Mouse (Mus musculus): ENCODE results near the gene Axdnd1. TPM values are rescaled to one million over a fixed set of nuclear protein-coding genes. Genes with fewer than 3 reads are reported as not detected.

Axdnd1 gene
- total and polyA plus RNA-seq, 2 experiments from 2014 or later = 0.52 to 0.56 TPM

DNA sequence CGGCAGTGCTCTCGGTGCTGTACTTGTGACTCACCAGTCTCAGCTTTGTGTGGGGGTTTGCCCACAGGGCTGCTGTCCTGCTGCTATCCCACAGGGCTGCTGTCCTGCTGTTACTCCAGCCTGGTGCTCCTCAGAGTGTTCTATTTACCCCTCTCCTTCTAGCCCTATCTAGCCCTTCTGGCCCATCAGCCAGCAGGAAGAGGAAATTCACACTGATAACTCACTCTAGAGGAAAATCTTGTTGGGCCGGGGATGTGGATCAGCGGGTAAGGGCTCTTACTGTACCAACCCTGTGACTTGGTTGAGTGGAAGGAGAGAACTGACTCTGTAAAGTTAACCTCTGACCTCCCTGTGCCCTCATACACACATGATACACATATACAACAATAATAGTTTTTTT is 27.8 kb downstream of the Axdnd1 start:
- Histone ChIP-seq H3K36me3 (ENCODE audit: insufficient read depth) (no peaks in the 10 kb centered on the region), H3K4me2 (ENCODE audit: low read depth) (no peak overlapping the region), H3K9me3 (ENCODE audit: low read length) (no peaks in the 10 kb centered on the region), H3K4me1 (ENCODE audit: insufficient read depth) (no peaks in the 10 kb centered on the region), H3K9ac (no peak overlapping the region), H3K27me3 (ENCODE audit: insufficient read depth, low read length) (no peaks in the 10 kb centered on the region), H3K4me3 (ENCODE audit: low read depth, low read length) (no peak overlapping the region), H3K27ac (ENCODE audit: low read depth, low read length) (no peak overlapping the region)
- DNase-seq = no peak
- ATAC-seq = no peak
- TF ChIP-seq CTCF (IDR thresholded peaks at IDR 0.05; ENCODE audit: low read depth) = no peak
- WGBS = 94% methylated on average over 4 of the region's 4 CpGs

DNA sequence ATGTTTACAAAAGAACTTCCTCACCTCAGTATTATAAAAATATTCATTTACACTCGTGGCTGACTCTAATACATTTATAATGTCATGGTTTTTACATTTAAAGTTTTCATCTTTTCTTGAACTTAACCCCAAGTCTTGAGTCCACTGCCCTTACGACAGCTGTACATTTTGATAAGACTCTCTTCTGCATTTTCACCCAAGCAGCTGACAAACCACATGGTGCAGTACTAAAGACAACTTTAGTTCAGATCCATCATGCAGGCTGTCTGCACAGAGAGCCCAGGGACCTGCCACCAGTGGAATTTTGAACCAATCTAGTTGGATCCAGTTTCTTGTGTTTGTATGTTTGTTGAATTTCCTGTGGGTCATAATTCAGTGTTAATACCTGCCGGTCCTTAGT is 34.1 kb downstream of the Axdnd1 start:
- 76% methylated on average over 3 of the region's 3 CpGs for WGBS
- no peak for ATAC-seq
- TF ChIP-seq CTCF (IDR thresholded peaks at IDR 0.05; ENCODE audit: low read depth) = no peak

DNA sequence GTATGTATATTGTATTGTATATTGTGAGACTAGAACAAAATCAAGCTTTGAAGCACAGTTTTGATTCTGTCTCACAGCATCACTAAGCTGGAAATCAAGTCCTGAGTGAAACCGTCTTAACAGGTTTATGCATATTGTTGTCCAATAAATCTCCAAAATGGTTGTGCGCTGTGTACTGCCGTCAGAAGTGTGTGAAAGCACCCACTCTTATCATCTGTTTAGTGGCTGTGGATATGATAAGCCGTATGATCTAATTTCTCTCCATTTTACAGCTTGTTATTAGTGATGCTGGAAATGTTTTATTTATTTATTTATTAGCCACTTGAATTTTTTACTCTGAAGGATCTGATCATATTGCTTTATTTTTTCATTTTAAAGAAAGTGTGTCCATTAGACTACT is 34.7 kb downstream of the Axdnd1 start:
- Histone ChIP-seq H3K9me3 (ENCODE audit: low read length) (no peaks in the 10 kb centered on the region), H3K4me2 (ENCODE audit: low read depth) (no peak overlapping the region), H3K4me3 (ENCODE audit: low read depth, low read length) (no peak overlapping the region), H3K27me3 (ENCODE audit: insufficient read depth, low read length) (no peaks in the 10 kb centered on the region), H3K9ac (no peak overlapping the region), H3K27ac (ENCODE audit: low read depth, low read length) (no peak overlapping the region), H3K4me1 (ENCODE audit: insufficient read depth) (no peaks in the 10 kb centered on the region), H3K36me3 (ENCODE audit: insufficient read depth) (no peaks in the 10 kb centered on the region)
- 93% methylated on average over 4 of the region's 4 CpGs for WGBS
- no peak for TF ChIP-seq CTCF (IDR thresholded peaks at IDR 0.05; ENCODE audit: low read depth)
- ATAC-seq (no peak), DNase-seq (no peak)

More for the DNA sequence above, 34.1 kb downstream of the Axdnd1 start:
- no peak for DNase-seq
- no peaks in the 10 kb centered on the region for H3K27me3 ChIP-seq (ENCODE audit: insufficient read depth, low read length)
- H3K27ac ChIP-seq (ENCODE audit: low read depth, low read length) = no peak overlapping the region
- no peaks in the 10 kb centered on the region for H3K36me3 ChIP-seq (ENCODE audit: insufficient read depth)
- H3K4me2 ChIP-seq (ENCODE audit: low read depth) = no peak overlapping the region
- no peak overlapping the region for H3K4me3 ChIP-seq (ENCODE audit: low read depth, low read length)
- H3K9ac ChIP-seq = no peak overlapping the region
- no peaks in the 10 kb centered on the region for H3K9me3 ChIP-seq (ENCODE audit: low read length)
- H3K4me1 ChIP-seq (ENCODE audit: insufficient read depth) = no peaks in the 10 kb centered on the region

DNA sequence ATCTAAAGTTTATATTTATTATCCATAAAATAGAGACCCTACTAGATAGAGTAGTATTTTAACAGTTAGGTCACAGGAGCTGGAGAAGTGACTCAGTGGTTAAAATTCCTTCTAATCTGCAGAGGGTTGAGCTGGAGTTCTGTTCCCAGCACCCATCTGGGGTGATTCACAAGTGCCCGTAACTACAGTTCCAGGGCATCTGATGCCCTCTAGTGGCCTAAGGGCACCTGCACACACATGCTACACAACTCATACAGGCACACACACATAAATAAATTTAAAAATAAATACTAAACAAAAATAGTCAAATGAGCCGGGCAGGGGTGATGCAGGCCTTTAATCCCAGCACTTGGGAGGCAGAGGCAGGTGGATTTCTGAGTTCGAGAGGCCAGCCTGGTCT is 39.7 kb downstream of the Axdnd1 start:
- Histone ChIP-seq H3K27ac (ENCODE audit: low read depth, low read length) (no peak overlapping the region), H3K36me3 (ENCODE audit: insufficient read depth) (no peaks in the 10 kb centered on the region), H3K4me3 (ENCODE audit: low read depth, low read length) (no peak overlapping the region), H3K4me2 (ENCODE audit: low read depth) (no peak overlapping the region), H3K9me3 (ENCODE audit: low read length) (no peaks in the 10 kb centered on the region), H3K9ac (no peak overlapping the region), H3K4me1 (ENCODE audit: insufficient read depth) (no peaks in the 10 kb centered on the region), H3K27me3 (ENCODE audit: insufficient read depth, low read length) (no peaks in the 10 kb centered on the region)
- no peak for ATAC-seq
- WGBS = 92% methylated on average over 3 of the region's 3 CpGs
- TF ChIP-seq CTCF (IDR thresholded peaks at IDR 0.05; ENCODE audit: low read depth) = no peak
- DNase-seq = no peak

DNA sequence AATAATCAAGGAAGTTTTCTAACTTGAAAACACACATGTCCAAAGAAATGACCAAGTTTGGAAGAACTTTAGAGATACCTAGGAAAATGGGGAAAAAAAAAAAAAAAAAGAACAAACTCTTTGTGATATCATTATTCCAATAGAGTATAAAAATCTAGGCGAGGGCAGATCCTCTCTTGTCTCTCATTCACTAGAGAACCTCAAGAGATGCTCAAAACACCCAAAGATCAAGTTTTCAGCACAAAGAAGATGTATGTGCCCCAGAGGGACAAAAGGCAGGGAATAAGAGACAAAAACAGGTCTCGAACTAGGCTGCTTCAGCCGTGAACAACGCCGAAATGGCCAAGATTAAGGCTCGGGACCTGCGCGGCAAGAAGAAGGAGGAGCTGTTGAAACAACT is 55.2 kb downstream of the Axdnd1 start, which contains the start of gene Gm2000:
Gene Gm2000 (plus strand): TSS at position 301 of the 400 bp plus-strand sequence.
- no peak within 1 kb of the TSS for H3K4me3 ChIP-seq (ENCODE audit: low read depth, low read length)
- H3K36me3 ChIP-seq (ENCODE audit: insufficient read depth) = no peaks in the 10 kb centered on the region
- 91% methylated on average over 8 of the region's 8 CpGs for WGBS
- DNase-seq (no peak), ATAC-seq (no peak)
- no peak within 1 kb of the TSS for H3K9ac ChIP-seq
- no peak within 1 kb of the TSS for H3K4me2 ChIP-seq (ENCODE audit: low read depth)
- H3K27ac ChIP-seq (ENCODE audit: low read depth, low read length) = no peak within 1 kb of the TSS
- no peaks in the 10 kb centered on the region for H3K27me3 ChIP-seq (ENCODE audit: insufficient read depth, low read length)
- no peaks in the 10 kb centered on the region for H3K4me1 ChIP-seq (ENCODE audit: insufficient read depth)
- no peaks in the 10 kb centered on the region for H3K9me3 ChIP-seq (ENCODE audit: low read length)
- TF ChIP-seq CTCF (IDR thresholded peaks at IDR 0.05; ENCODE audit: low read depth) = no peak

DNA sequence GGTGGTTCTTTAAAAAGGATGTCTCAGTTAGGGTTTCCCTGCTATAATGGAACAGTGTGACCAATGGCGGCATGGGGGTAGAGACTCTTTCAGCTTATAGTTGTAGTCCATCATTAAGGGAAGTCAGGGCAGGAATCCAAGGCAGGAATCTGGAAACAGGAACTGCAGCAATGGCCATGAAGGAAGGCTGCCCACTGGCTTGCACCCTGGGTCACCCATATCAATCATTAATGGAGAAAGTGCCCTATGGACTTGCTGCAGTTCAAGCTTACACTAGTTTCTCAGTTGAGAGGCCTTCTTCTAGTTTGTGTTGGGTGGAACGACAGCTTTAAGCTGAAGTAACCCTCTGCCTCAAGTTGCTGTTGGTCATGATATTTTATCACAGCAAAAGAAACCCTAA is 68.5 kb downstream of the Axdnd1 start:
- H3K27me3 ChIP-seq (ENCODE audit: insufficient read depth, low read length) = no peaks in the 10 kb centered on the region
- no peak for TF ChIP-seq CTCF (IDR thresholded peaks at IDR 0.05; ENCODE audit: low read depth)
- no peaks in the 10 kb centered on the region for H3K36me3 ChIP-seq (ENCODE audit: insufficient read depth)
- no peak for DNase-seq
- H3K4me3 ChIP-seq (ENCODE audit: low read depth, low read length) = no peak overlapping the region
- no peak overlapping the region for H3K9ac ChIP-seq
- no peak overlapping the region for H3K27ac ChIP-seq (ENCODE audit: low read depth, low read length)
- WGBS = 86% methylated on average over 2 of the region's 2 CpGs
- no peak for ATAC-seq
- H3K4me2 ChIP-seq (ENCODE audit: low read depth) = no peak overlapping the region
- no peaks in the 10 kb centered on the region for H3K9me3 ChIP-seq (ENCODE audit: low read length)
- H3K4me1 ChIP-seq (ENCODE audit: insufficient read depth) = no peaks in the 10 kb centered on the region

DNA sequence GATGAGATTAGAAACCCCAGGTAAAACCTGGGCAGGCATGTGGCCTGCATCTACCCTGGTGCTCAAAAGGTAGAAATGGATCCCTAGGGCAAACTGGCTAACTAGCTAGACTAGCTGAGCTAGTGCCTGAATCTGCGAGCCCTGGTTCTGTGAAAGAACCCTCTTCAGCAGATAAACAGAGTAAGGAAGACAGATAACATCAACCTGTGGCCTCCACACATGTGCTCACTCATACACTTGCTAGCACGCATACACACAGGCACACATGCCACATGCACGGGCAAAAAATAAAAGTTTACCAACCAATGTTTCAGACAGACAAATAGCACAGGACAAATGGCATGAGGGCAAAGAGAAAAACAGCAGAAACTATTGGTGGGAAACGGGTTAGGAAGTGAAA is 70.5 kb downstream of the Axdnd1 start:
- H3K4me3 ChIP-seq (ENCODE audit: low read depth, low read length) = no peak overlapping the region
- H3K27me3 ChIP-seq (ENCODE audit: insufficient read depth, low read length) = no peaks in the 10 kb centered on the region
- no peak overlapping the region for H3K4me2 ChIP-seq (ENCODE audit: low read depth)
- WGBS = 88% methylated on average over 4 of the region's 4 CpGs
- TF ChIP-seq CTCF (IDR thresholded peaks at IDR 0.05; ENCODE audit: low read depth) = no peak
- no peaks in the 10 kb centered on the region for H3K4me1 ChIP-seq (ENCODE audit: insufficient read depth)
- no peaks in the 10 kb centered on the region for H3K36me3 ChIP-seq (ENCODE audit: insufficient read depth)
- no peaks in the 10 kb centered on the region for H3K9me3 ChIP-seq (ENCODE audit: low read length)
- H3K9ac ChIP-seq = no peak overlapping the region
- no peak overlapping the region for H3K27ac ChIP-seq (ENCODE audit: low read depth, low read length)
- DNase-seq (no peak), ATAC-seq (no peak)

DNA sequence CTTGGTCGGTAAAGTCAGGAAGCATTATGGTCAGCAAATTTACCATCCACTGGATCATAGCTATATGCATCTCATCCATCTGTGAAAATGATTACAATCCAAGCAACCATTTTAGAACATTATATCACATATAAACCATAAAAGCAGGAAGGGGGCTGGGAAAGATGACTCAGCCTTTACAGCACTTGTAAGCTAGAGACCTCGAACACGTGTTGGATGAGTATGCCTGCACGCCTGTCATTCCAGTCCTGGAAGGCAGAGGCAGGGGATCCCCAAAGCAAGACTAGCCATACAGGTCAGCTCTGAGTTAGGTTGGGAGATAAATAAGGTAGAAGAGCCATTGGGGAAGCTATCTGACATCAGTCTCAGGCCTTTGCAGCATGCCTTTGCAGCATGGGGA is 71.9 kb downstream of the Axdnd1 start:
- Histone ChIP-seq H3K9ac (no peak overlapping the region), H3K4me2 (ENCODE audit: low read depth) (no peak overlapping the region), H3K36me3 (ENCODE audit: insufficient read depth) (no peaks in the 10 kb centered on the region), H3K4me1 (ENCODE audit: insufficient read depth) (no peaks in the 10 kb centered on the region), H3K4me3 (ENCODE audit: low read depth, low read length) (no peak overlapping the region), H3K27ac (ENCODE audit: low read depth, low read length) (no peak overlapping the region), H3K9me3 (ENCODE audit: low read length) (no peaks in the 10 kb centered on the region), H3K27me3 (ENCODE audit: insufficient read depth, low read length) (no peaks in the 10 kb centered on the region)
- DNase-seq = no peak
- WGBS = 82% methylated on average over 4 of the region's 4 CpGs
- no peak for ATAC-seq
- no peak for TF ChIP-seq CTCF (IDR thresholded peaks at IDR 0.05; ENCODE audit: low read depth)

Data from forebrain, postnatal 0 days (tissue).